Mouse (Mus musculus) ES-E14 (cell line): Measurements from ENCODE around the gene C87436. TPM values are rescaled to one million over a fixed set of nuclear protein-coding genes. Genes with fewer than 3 reads are reported as not detected.
A peak's percentile ranks its signal among the peaks of the same experiment; 100 is the strongest.

Source experiments
- DNase-seq: peaks from one replicate; pipeline ENCODE4 v3.0.0-alpha.2; 2013; ENCODE audit warnings: low read depth, low spot score
- H3K27ac ChIP-seq: 2 replicates; pipeline ENCODE4 v1.5.1; 2012; ENCODE audit warnings: low read depth, mild to moderate bottlenecking, low read length, moderate library complexity, mixed read lengths; ENCODE audit not compliant: poor library complexity, insufficient read depth, severe bottlenecking
- H3K36me3 ChIP-seq: 2 replicates; pipeline ENCODE4 v1.6.1; 2012; ENCODE audit warnings: mild to moderate bottlenecking, low read length, moderate library complexity, mixed read lengths; ENCODE audit not compliant: control insufficient read depth, poor library complexity, insufficient read depth, severe bottlenecking
- H3K4me1 ChIP-seq, 2 experiments: fragments of 150-350 bp in 1 of 2; sonication (generic) in 1 of 2; 2 replicates each; pipeline ENCODE4 v1.6.1; 2012; ENCODE audit warnings: low read length in 2 of 2, mild to moderate bottlenecking in 1 of 2, mixed read lengths in 1 of 2; ENCODE audit not compliant: control insufficient read depth in 2 of 2, insufficient read depth in 2 of 2, poor library complexity in 1 of 2
- H3K4me3 ChIP-seq, 2 experiments: fragments of 150-350 bp in 1 of 2; sonication (generic) in 1 of 2; 2 replicates each; pipeline ENCODE4 v1.5.1; 2012; ENCODE audit warnings: low read length in 2 of 2, low read depth in 1 of 2, mild to moderate bottlenecking in 1 of 2, mixed read lengths in 1 of 2; ENCODE audit not compliant: insufficient read depth in 1 of 2, poor library complexity in 1 of 2, severe bottlenecking in 1 of 2
- H3K9ac ChIP-seq: 2 replicates; pipeline ENCODE4 v1.6.1; 2012; ENCODE audit warnings: low read depth, mild to moderate bottlenecking, low read length, mixed read lengths; ENCODE audit not compliant: poor library complexity, insufficient read depth, severe bottlenecking
- H3K9me3 ChIP-seq: fragments of 150-350 bp; sonication (generic); 2 replicates; pipeline ENCODE4 v1.6.1; 2012; ENCODE audit warnings: low read depth, mild to moderate bottlenecking, low read length; ENCODE audit not compliant: control insufficient read depth, insufficient read depth
- CHD2 ChIP-seq: IDR thresholded peaks from 2 replicates; pipeline ENCODE4 v1.6.1; 2014; ENCODE audit warnings: mild to moderate bottlenecking, low read depth, low read length, inconsistent platforms
- HCFC1 ChIP-seq: IDR thresholded peaks from 2 replicates; pipeline ENCODE4 v1.6.1; 2012; ENCODE audit warnings: low read length, inconsistent platforms, borderline replicate concordance; ENCODE audit not compliant: insufficient read depth
- MAFK ChIP-seq: IDR thresholded peaks from 2 replicates; pipeline ENCODE4 v1.6.1; 2014; ENCODE audit warnings: mild to moderate bottlenecking, low read depth, low read length, inconsistent platforms; ENCODE audit not compliant: insufficient read depth
- ZC3H11A ChIP-seq: IDR thresholded peaks from 2 replicates; pipeline ENCODE4 v1.6.1; 2012; ENCODE audit warnings: low read depth, mild to moderate bottlenecking, inconsistent platforms, low read length, borderline replicate concordance
- ZNF384 ChIP-seq: IDR thresholded peaks from 2 replicates; pipeline ENCODE4 v1.6.1; 2012; ENCODE audit warnings: low read depth, low read length, inconsistent platforms
- in situ Hi-C, 2 experiments: fragments of 600-800 bp; cut with MboI; formaldehyde crosslinking; loops; one replicate each; pipeline ENCODE4 v1.15.1; 2025; ENCODE audit warnings: low sequenced_read_pairs in 2 of 2, inconsistent platforms in 1 of 2; ENCODE audit not compliant: unreplicated experiment in 2 of 2
- total RNA-seq: library from RNA; depleted of rRNA; stranded (reverse); fragments of 300-350 nt; gene quantifications from 2 replicates; pipeline ENCODE4 v1.2.3, GENCODE M21; 2012

Gene C87436
- total RNA-seq, 1 experiment: 12.5 TPM

DNA sequence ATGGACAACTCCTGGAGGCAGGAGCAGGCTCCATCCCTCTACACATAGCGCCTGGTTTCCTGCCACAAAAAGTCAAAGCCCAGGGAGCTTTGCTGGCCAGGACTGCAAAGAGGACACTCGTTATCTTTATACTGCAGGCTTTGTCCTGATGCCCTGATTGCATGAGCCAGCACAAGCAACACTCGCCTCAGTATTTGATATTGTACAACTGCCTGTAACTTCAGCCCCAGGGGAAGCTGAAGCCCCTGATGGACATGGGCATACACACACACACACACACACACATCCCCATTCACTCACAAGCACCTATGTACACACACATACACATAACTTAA lies 71.7 kb downstream of the C87436 start:
- H3K27ac ChIP-seq: no peak overlapping the region
- H3K36me3 ChIP-seq: no peaks in the 10 kb centered on the region
- no peaks in the 10 kb centered on the region for H3K9me3 ChIP-seq
- H3K9ac ChIP-seq: no peak overlapping the region
- TF ChIP-seq ZNF384 (no peak), ZC3H11A (no peak), MAFK (no peak)
- H3K4me3 ChIP-seq: no peak overlapping the region
- DNase-seq: no peak
- H3K4me1 ChIP-seq: peaks cover 4 to 9% of the 10 kb centered on the region in 2 experiments; a peak in 3 of 4 replicates
- in situ Hi-C loops: no loop called here

GRCm38 (mm10) chr6:86510979-86511378 lies 72.8 kb downstream of the C87436 start:
- TF ChIP-seq HCFC1 (no peak), CHD2 (no peak), ZC3H11A (no peak), ZNF384 (no peak)
- Histone ChIP-seq H3K36me3 (no peaks in the 10 kb centered on the region), H3K9me3 (no peaks in the 10 kb centered on the region), H3K4me3 (no peak overlapping the region), H3K27ac (no peak overlapping the region), H3K4me1 (peaks cover 2 to 9% of the 10 kb centered on the region in 2 experiments; a peak in 3 of 4 replicates), H3K9ac (no peak overlapping the region)
- no peak for DNase-seq
- in situ Hi-C loops: no loop called here

- no peak for DNase-seq
- Histone ChIP-seq H3K4me3 (no peak overlapping the region), H3K9me3 (no peaks in the 10 kb centered on the region), H3K36me3 (no peaks in the 10 kb centered on the region), H3K4me1 (peaks cover 0 to 10% of the 10 kb centered on the region in 2 experiments; a peak in 3 of 4 replicates), H3K27ac (no peak overlapping the region), H3K9ac (no peak overlapping the region)
- TF ChIP-seq HCFC1 (no peak), ZNF384 (no peak), MAFK (no peak), ZC3H11A (no peak), CHD2 (no peak)
- in situ Hi-C loops: no loop called here
These were observed 75.1 kb downstream of the C87436 start for GRCm38 (mm10) chr6:86513296-86513695.

GRCm38 (mm10) chr6:86516021-86516420 lies 77.8 kb downstream of the C87436 start:
- in situ Hi-C loops: no loop called here
- TF ChIP-seq ZC3H11A (no peak), ZNF384 (no peak), CHD2 (no peak), MAFK (no peak), HCFC1 (0 out of 2 replicates have a peak, but pooled peaks have one; percentile 48)

GRCm38 (mm10) chr6:86519767-86520345 lies 81.7 kb downstream of the C87436 start:
- in situ Hi-C loops: no loop called here
- H3K9ac ChIP-seq: no peak overlapping the region
- TF ChIP-seq ZC3H11A (no peak), ZNF384 (no peak), HCFC1 (no peak), CHD2 (peak; percentile 59; the same call in 1 of the 2 replicates), MAFK (0 out of 2 replicates have a peak, but pooled peaks have one; percentile 16)
- peak overlapping the region; percentile 92 for H3K27ac ChIP-seq
- peaks cover 0 to 12% of the 10 kb centered on the region in 2 experiments; a peak in 2 of 4 replicates for H3K4me1 ChIP-seq
- peak; percentile 68 for DNase-seq
- no peak overlapping the region for H3K4me3 ChIP-seq
- peaks cover 13% of the 10 kb centered on the region for H3K36me3 ChIP-seq
- no peaks in the 10 kb centered on the region for H3K9me3 ChIP-seq

More at GRCm38 (mm10) chr6:86516021-86516420, 77.8 kb downstream of the C87436 start:
- H3K9me3 ChIP-seq: no peaks in the 10 kb centered on the region
- H3K4me1 ChIP-seq: peaks cover 0 to 8% of the 10 kb centered on the region in 2 experiments; a peak in 2 of 4 replicates
- H3K4me3 ChIP-seq: peak overlapping the region in 1 of 2 experiments; percentile 26; a peak in 1 of 4 replicates
- H3K36me3 ChIP-seq: no peaks in the 10 kb centered on the region
- no peak for DNase-seq
- no peak overlapping the region for H3K27ac ChIP-seq
- peak overlapping the region; percentile 0; the same call in 1 of the 2 replicates for H3K9ac ChIP-seq
